Mouse (Mus musculus) adrenal gland, postnatal 14 days (tissue): ENCODE data around the gene Ppp1r13b. TPM values are rescaled to one million over a fixed set of nuclear protein-coding genes. Genes with fewer than 3 reads are reported as not detected.

Source experiments
- DNase-seq: peaks from one replicate; pipeline ENCODE4 v3.0.0; 2021; ENCODE audit warnings: mixed read lengths
- total RNA-seq: library from RNA; stranded (reverse); gene quantifications from 2 replicates; pipeline ENCODE4 v1.2.3, GENCODE M21; 2021

Ppp1r13b gene
- total RNA-seq, 1 experiment from 2014 or later = 17.5 TPM

GRCm38 (mm10) chr12:111920046-111920445, 12.1 kb upstream of the Ppp1r13b start:
- peak; percentile 53 for DNase-seq

GRCm38 (mm10) chr12:111916514-111917217, 8.8 kb upstream of the Ppp1r13b start:
- DNase-seq = peak; percentile 39

GRCm38 (mm10) chr12:111915781-111916180, 7.9 kb upstream of the Ppp1r13b start:
- no peak for DNase-seq

GRCm38 (mm10) chr12:111914031-111914430, 6.1 kb upstream of the Ppp1r13b start:
- DNase-seq = no peak

- DNase-seq = no peak
These were observed 4.9 kb upstream of the Ppp1r13b start for GRCm38 (mm10) chr12:111912802-111913201.

GRCm38 (mm10) chr12:111911796-111912195, 3.9 kb upstream of the Ppp1r13b start:
- DNase-seq = no peak

- no peak for DNase-seq
These were observed 3.4 kb upstream of the Ppp1r13b start for GRCm38 (mm10) chr12:111911171-111911760.

- no peak for DNase-seq
These were observed 1.2 kb upstream of the Ppp1r13b start for GRCm38 (mm10) chr12:111908997-111909550.

- peak; percentile 84 for DNase-seq
These were observed 454 bp downstream of the Ppp1r13b start for GRCm38 (mm10) chr12:111907421-111907891.

GRCm38 (mm10) chr12:111906309-111906875, 1.5 kb downstream of the Ppp1r13b start:
- DNase-seq = no peak

- DNase-seq = no peak
These were observed 5.4 kb downstream of the Ppp1r13b start for GRCm38 (mm10) chr12:111902488-111902887.

GRCm38 (mm10) chr12:111901105-111901875, 6.6 kb downstream of the Ppp1r13b start:
- no peak for DNase-seq

GRCm38 (mm10) chr12:111899646-111900045, 8.3 kb downstream of the Ppp1r13b start:
- no peak for DNase-seq

GRCm38 (mm10) chr12:111898686-111899085, 9.2 kb downstream of the Ppp1r13b start:
- peak; percentile 29 for DNase-seq

- DNase-seq = peak; percentile 63
These were observed 10.8 kb downstream of the Ppp1r13b start for GRCm38 (mm10) chr12:111896908-111897661.

- peak; percentile 77 for DNase-seq
These were observed 13.8 kb downstream of the Ppp1r13b start for GRCm38 (mm10) chr12:111894082-111894481.

- DNase-seq = no peak
These were observed 14.9 kb downstream of the Ppp1r13b start for GRCm38 (mm10) chr12:111892981-111893380.

- no peak for DNase-seq
These were observed 16.1 kb downstream of the Ppp1r13b start for GRCm38 (mm10) chr12:111891800-111892199.

- DNase-seq = no peak
These were observed 18.7 kb downstream of the Ppp1r13b start for GRCm38 (mm10) chr12:111889251-111889650.

- no peak for DNase-seq
These were observed 19.5 kb downstream of the Ppp1r13b start for GRCm38 (mm10) chr12:111888303-111888864.

- DNase-seq = no peak
These were observed 20.9 kb downstream of the Ppp1r13b start for GRCm38 (mm10) chr12:111887005-111887404.
